Mouse (Mus musculus) spleen, adult 2 months (tissue): ENCODE results near the gene Myo6. TPM values are rescaled to one million over a fixed set of nuclear protein-coding genes. Genes with fewer than 3 reads are reported as not detected.

ENCODE experiments used
- DNase-seq, 2 experiments: peaks; one replicate each; pipeline versions ENCODE4 v3.0.0 to v3.0.0-alpha.2; 2012 to 2021; ENCODE audit warnings: low spot score in 2 of 2, low read depth in 1 of 2
- H3K27ac ChIP-seq: fragments of 200-500 bp; 2 replicates; pipeline ENCODE4 v1.5.1; 2012; ENCODE audit warnings: low read length, inconsistent platforms; ENCODE audit not compliant: insufficient read depth
- H3K27me3 ChIP-seq: fragments of 200-500 bp; 2 replicates; pipeline ENCODE4 v1.6.1; 2012; ENCODE audit warnings: mild to moderate bottlenecking, moderate library complexity, low read length, inconsistent platforms; ENCODE audit not compliant: control insufficient read depth, insufficient read depth
- H3K36me3 ChIP-seq: fragments of 200-500 bp; 2 replicates; pipeline ENCODE4 v1.6.1; 2012; ENCODE audit warnings: mild to moderate bottlenecking, low read length, inconsistent platforms; ENCODE audit not compliant: control insufficient read depth, insufficient read depth
- H3K4me1 ChIP-seq: fragments of 200-500 bp; 2 replicates; pipeline ENCODE4 v1.6.1; 2011; ENCODE audit warnings: inconsistent platforms; ENCODE audit not compliant: control insufficient read depth, insufficient read depth, insufficient read length
- H3K4me3 ChIP-seq: fragments of 200-500 bp; 2 replicates; pipeline ENCODE4 v1.5.1; 2011; ENCODE audit warnings: mild to moderate bottlenecking, inconsistent platforms; ENCODE audit not compliant: insufficient read depth, insufficient read length; ENCODE audit errors: extremely low read depth
- CTCF ChIP-seq: fragments of 200-500 bp; IDR thresholded peaks from 2 replicates; pipeline ENCODE4 v1.5.1; 2011; ENCODE audit warnings: mild to moderate bottlenecking, inconsistent platforms; ENCODE audit not compliant: insufficient read depth, insufficient read length, insufficient replicate concordance; ENCODE audit errors: extremely low read depth
- POLR2A ChIP-seq: fragments of 200-500 bp; IDR thresholded peaks from 2 replicates; pipeline ENCODE4 v1.6.1; 2011; ENCODE audit warnings: low read depth, low read length, inconsistent platforms
- WGBS: fragments of 180-500 bp; shearing (Covaris S2); methylation state at CpG from one replicate; pipeline ENCODE4 v1.1.7; 2018; 5-methylcytosine and 5-hydroxymethylcytosine counted together
- polyA plus RNA-seq: library from polyadenylated mRNA; depleted of rRNA; stranded (reverse); fragments of >200 nt; gene quantifications from 2 replicates; pipeline ENCODE4 v1.2.3, GENCODE M21; 2012

The Myo6 gene
- polyA plus RNA-seq, 1 experiment, result 3.5 TPM

DNA sequence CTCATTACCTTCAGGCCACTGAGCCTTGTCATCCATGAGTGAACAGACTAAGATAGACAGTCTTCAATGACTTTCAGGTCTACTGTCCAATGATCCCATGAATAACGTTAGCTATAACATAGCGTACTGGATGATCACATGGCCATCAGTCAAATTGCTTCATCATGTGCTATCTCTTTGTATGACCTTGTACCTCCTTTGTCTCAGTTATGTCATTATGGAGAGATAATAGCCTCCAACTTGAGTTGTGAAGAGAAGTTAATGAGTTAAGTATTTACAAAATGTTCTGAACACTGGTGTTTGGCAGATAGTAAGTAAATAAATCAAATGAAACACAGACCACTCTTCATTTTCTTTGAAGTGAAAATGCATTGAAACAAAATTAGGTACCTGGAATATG, 91.7 kb downstream of the Myo6 start:
- DNase-seq, result no peak
- Histone ChIP-seq H3K4me1 (no peaks in the 10 kb centered on the region), H3K27ac (no peak overlapping the region), H3K4me3 (no peak overlapping the region), H3K36me3 (no peaks in the 10 kb centered on the region), H3K27me3 (no peaks in the 10 kb centered on the region)
- WGBS, result 87% methylated on average over 2 of the region's 2 CpGs
- TF ChIP-seq POLR2A, result no peak
- TF ChIP-seq CTCF, result no peak

DNA sequence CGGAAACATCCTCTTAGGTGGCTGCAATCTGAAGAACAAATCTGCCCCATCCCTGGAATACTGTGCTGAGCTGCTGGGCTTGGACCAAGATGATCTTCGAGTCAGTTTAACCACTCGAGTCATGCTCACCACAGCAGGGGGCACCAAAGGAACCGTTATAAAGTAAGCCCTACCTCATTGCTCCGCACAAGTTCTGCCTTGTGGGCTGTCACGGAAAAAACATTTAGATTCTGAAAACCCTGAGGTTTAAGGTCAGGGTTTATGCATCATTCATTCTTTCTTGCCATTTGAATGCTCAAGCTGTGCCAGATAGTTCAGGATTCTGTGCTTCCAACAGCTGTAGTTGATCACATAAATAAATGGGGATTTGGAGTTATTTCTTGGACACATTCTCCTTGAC, 93.6 kb downstream of the Myo6 start:
- DNase-seq, result peak; percentile 19 to 48

DNA sequence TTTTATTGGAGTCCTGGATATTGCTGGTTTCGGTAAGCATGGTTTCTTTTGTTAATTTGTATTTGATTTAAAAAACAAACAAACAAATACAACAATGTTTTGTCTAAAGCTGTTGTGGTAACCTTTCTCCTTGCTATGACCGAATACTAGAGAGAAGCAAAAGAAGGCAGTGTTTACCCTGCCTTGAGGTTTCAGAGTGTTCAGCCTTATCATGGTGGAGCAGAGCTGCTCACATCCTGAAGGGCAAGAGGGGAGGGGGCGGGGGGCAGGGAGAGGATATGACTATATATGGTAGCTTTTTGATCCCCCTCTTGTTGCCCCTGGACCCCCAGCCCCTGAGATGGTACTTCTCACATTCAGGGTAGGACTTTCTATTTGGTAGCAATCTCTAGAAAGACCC, 96.1 kb downstream of the Myo6 start:
- 62% methylated on average over 3 of the region's 3 CpGs for WGBS
- H3K36me3 ChIP-seq, result no peaks in the 10 kb centered on the region

More for the DNA sequence above, 93.6 kb downstream of the Myo6 start:
- no peak overlapping the region for H3K4me3 ChIP-seq
- no peak for TF ChIP-seq POLR2A
- TF ChIP-seq CTCF, result no peak; the same call in 1 of the 2 replicates
- peaks cover 6% of the 10 kb centered on the region; the same call in 1 of the 2 replicates for H3K4me1 ChIP-seq
- WGBS, result 11% methylated on average over 6 of the region's 6 CpGs
- no peaks in the 10 kb centered on the region for H3K36me3 ChIP-seq
- no peaks in the 10 kb centered on the region for H3K27me3 ChIP-seq
- H3K27ac ChIP-seq, result no peak overlapping the region

DNA sequence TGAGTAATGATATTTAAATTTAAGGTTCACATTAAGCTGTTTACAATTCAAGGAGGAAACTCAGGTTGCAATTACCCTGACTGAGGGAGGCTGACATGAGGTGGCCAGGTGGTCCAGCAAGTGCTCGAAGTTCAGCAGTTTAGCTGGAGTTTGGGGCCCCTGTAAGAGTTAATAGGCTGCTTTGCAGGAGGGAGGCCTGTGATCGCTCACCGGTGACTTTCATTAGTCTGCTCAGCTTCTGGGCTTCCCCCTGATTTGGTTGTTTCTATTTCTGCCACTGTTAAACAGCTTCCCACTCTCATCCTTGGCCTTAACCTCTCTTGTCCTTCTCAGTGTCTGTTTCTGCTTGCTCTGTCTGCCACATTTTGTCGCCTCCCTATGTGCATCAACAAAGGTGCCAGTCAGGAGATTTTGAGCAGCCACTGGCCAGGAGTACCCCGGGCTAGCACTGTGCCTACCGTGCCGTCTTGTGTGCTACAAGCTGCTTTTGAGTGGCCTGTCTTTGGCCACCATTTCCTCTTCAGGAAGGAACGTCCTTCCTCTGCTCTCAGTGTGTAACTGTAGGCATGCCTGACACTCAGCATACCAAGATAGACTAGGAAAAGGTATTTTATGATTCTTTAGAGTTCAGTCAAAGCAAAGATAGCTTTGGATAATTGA, 97.7 kb downstream of the Myo6 start:
- no peak overlapping the region for H3K27ac ChIP-seq
- peak in 1 of 2 experiments; percentile 15 for DNase-seq
- TF ChIP-seq CTCF, result no peak
- H3K4me1 ChIP-seq, result peaks cover 11% of the 10 kb centered on the region
- H3K27me3 ChIP-seq, result no peaks in the 10 kb centered on the region
- WGBS, result 19% methylated on average over 8 of the region's 8 CpGs
- no peaks in the 10 kb centered on the region for H3K36me3 ChIP-seq
- H3K4me3 ChIP-seq, result no peak overlapping the region

More for the DNA sequence above, 96.1 kb downstream of the Myo6 start:
- TF ChIP-seq CTCF (no peak), POLR2A (no peak)
- no peaks in the 10 kb centered on the region for H3K27me3 ChIP-seq
- no peak overlapping the region for H3K27ac ChIP-seq
- no peak overlapping the region for H3K4me3 ChIP-seq
- peaks cover 6% of the 10 kb centered on the region; the same call in 1 of the 2 replicates for H3K4me1 ChIP-seq
- DNase-seq, result no peak

DNA sequence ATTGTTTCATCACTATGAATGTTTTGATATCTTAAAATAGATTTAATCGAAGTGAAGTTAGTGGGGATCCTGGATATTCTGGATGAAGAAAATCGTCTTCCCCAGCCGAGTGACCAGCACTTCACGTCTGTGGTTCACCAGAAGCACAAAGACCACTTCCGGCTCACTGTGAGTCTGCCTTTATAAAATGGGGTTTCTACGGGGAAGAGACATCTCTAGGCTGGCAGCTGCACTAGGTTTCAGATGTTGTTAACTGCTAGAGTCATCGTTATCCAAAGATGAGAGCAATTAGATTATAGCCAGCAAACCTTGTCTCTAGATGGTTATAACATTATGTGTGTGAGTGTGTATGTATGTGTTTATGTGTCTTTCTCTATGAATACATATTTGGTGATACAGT, 101.3 kb downstream of the Myo6 start:
- no peak for DNase-seq
- Histone ChIP-seq H3K4me1 (peaks cover 11% of the 10 kb centered on the region), H3K27ac (peak overlapping the region; percentile 54; the same call in 1 of the 2 replicates), H3K27me3 (no peaks in the 10 kb centered on the region), H3K4me3 (no peak overlapping the region; the same call in 1 of the 2 replicates), H3K36me3 (no peaks in the 10 kb centered on the region)
- TF ChIP-seq CTCF (no peak), POLR2A (no peak)
- WGBS, result 35% methylated on average over 7 of the region's 7 CpGs

DNA sequence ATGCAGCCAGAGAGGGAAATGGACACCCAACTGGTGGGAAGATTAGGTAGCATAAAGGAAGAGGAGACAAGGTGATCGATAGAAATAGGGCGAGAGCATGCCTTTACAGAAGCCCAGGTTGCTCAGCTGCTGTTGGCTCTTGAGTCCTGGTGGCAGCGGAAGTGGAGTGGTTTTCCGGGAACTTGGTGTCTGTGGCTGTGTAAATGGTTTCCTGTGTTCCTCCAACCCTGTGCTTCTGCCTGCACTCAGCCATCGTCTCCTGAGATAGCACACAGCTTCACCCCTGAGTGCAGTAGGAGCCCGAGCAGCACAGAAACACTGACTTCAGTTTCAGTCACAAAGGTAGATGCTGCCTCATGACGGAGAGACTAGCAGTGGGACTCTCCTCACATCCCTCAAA, 101.7 kb downstream of the Myo6 start:
- Histone ChIP-seq H3K36me3 (no peaks in the 10 kb centered on the region), H3K27me3 (no peaks in the 10 kb centered on the region), H3K4me1 (peaks cover 11% of the 10 kb centered on the region), H3K27ac (peak overlapping the region; percentile 54), H3K4me3 (peak overlapping the region; percentile 23; the same call in 1 of the 2 replicates)
- 13% methylated on average over 7 of the region's 7 CpGs for WGBS
- peak; percentile 34 to 50 for DNase-seq
- TF ChIP-seq CTCF (no peak), POLR2A (no peak)

DNA sequence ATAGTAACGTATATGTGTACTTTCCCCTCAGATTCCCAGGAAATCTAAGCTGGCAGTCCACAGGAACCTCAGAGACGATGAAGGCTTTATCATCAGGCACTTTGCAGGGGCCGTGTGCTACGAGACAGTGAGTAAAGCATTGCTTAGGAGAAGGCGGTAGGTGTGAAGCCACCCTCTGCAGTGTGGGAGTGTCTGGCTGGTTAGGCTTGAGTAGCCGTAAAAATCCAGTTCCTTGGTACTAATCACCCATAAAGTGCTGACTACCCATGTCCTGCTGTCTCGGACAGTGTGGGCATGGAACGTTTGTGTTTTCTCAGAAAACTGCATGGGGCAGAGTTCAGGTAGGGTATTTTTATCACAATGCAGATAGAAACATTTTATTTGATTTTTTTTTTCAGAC, 104.8 kb downstream of the Myo6 start:
- TF ChIP-seq POLR2A (no peak), CTCF (no peak)
- 90% methylated on average over 8 of the region's 8 CpGs for WGBS
- no peak overlapping the region for H3K4me3 ChIP-seq
- H3K27ac ChIP-seq, result no peak overlapping the region
- DNase-seq, result no peak
- peaks cover 5% of the 10 kb centered on the region for H3K4me1 ChIP-seq
- no peaks in the 10 kb centered on the region for H3K27me3 ChIP-seq
- H3K36me3 ChIP-seq, result no peaks in the 10 kb centered on the region
